Mouse (Mus musculus) bone marrow, adult 2 months (tissue): ENCODE data around the gene Gm973.

ENCODE experiments used
- CTCF ChIP-seq: fragments of 200-500 bp; IDR thresholded peaks from 2 replicates; pipeline ENCODE4 v1.5.1; 2011; ENCODE audit warnings: low read length, control low read depth; ENCODE audit not compliant: control insufficient read depth, insufficient read depth
- POLR2A ChIP-seq: fragments of 200-500 bp; IDR thresholded peaks from 2 replicates; pipeline ENCODE4 v1.6.1; 2011; ENCODE audit warnings: low read depth, mild to moderate bottlenecking, control low read depth, low read length, borderline replicate concordance; ENCODE audit not compliant: control insufficient read depth

- TF ChIP-seq CTCF (no peak), POLR2A (no peak)
Observed at GRCm38 (mm10) chr1:59542231-59542630, 26.2 kb downstream of the Gm973 start.
